Mouse (Mus musculus) liver, embryonic 16.5 days (tissue): ENCODE results near the gene Strn4. TPM values are rescaled to one million over a fixed set of nuclear protein-coding genes. Genes with fewer than 3 reads are reported as not detected.

Experiments
- ATAC-seq: fragments of 200-750 bp; cut with Nextera tagmentation; 2 replicates; pipeline ENCODE4 v1.8.0; 2017; ENCODE audit warnings: low read depth, mild to moderate bottlenecking, moderate number of reproducible peaks, moderate library complexity
- H3K27ac ChIP-seq: fragments of 300-500 bp; sonication (generic); 2 replicates; pipeline ENCODE4 v1.5.1; 2014; ENCODE audit warnings: mild to moderate bottlenecking, low read length
- H3K27me3 ChIP-seq: fragments of 300-500 bp; sonication (generic); 2 replicates; pipeline ENCODE4 v1.6.1; 2014; ENCODE audit warnings: low read depth, low read length, mixed read lengths; ENCODE audit not compliant: control insufficient read depth, insufficient read depth
- H3K36me3 ChIP-seq: fragments of 300-500 bp; sonication (generic); 2 replicates; pipeline ENCODE4 v1.6.1; 2014; ENCODE audit warnings: mild to moderate bottlenecking; ENCODE audit not compliant: control insufficient read depth, insufficient read depth
- H3K4me1 ChIP-seq: fragments of 300-500 bp; sonication (generic); 2 replicates; pipeline ENCODE4 v1.6.1; 2014; ENCODE audit warnings: low read depth, low read length, mixed read lengths; ENCODE audit not compliant: control insufficient read depth
- H3K4me2 ChIP-seq: fragments of 300-500 bp; sonication (generic); 2 replicates; pipeline ENCODE4 v1.6.1; 2014; ENCODE audit warnings: low read depth, low read length, mixed read lengths
- H3K4me3 ChIP-seq: fragments of 300-500 bp; sonication (generic); 2 replicates; pipeline ENCODE4 v1.5.1; 2014; ENCODE audit warnings: low read depth, mild to moderate bottlenecking, low read length
- H3K9ac ChIP-seq: fragments of 300-500 bp; sonication (generic); 2 replicates; pipeline ENCODE4 v1.6.1; 2014; ENCODE audit warnings: low read depth, low read length
- H3K9me3 ChIP-seq: fragments of 300-500 bp; sonication (generic); replicated peaks from 2 replicates; pipeline ENCODE4 v1.6.1; 2016; ENCODE audit warnings: low read length; ENCODE audit not compliant: control insufficient read depth
- WGBS: fragments of 180-500 bp; shearing (Covaris S2); extraction: QIAGEN DNeasy Blood & Tissue Kit; methylation state at CpG from one replicate; pipeline ENCODE4 v1.1.7; 2014; ENCODE audit not compliant: insufficient replicate concordance; 5-methylcytosine and 5-hydroxymethylcytosine counted together
- polyA plus RNA-seq: library from polyadenylated mRNA; unstranded; fragments of >200 nt; fragmentation: Nextera tagmentation; extraction: Ambion mirVana; gene quantifications from 2 replicates; pipeline ENCODE4 v1.2.1, GENCODE M21; 2015

Strn4 gene
- polyA plus RNA-seq: 27.4 and 29.8 TPM in 2 replicates

DNA sequence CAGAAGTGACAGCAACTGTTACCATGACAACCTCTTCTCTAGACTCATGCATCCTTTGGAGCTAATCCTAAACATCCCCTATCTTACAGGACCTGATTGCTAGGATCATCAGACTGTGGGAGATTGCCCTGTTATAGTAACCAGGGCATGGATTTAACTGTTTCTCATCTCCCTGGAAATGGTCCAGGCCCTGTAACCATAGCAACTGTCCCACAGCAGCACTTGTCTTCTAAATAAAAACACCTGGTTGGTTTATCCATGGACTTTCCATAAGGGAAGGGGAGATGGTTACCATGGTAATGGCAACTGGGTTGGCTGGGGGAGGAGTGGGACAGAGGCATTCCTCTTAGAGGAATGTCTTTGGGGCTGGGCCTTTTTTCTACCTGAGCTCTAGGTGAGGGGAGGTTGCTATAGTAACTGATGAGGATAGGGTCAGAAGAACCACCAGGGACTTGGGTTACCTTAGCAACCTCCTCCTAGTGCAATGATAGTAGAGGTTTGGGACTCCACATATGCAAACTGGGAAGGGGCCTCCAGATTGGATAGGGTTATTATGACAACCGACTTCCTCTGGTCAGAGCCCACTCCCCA lies at the start of gene Strn4:
TSS of gene Strn4 (plus strand) at position 539 of the 591 bp plus-strand sequence.
- Histone ChIP-seq H3K36me3 (no peaks in the 10 kb centered on the region), H3K4me1 (peaks cover 46% of the 10 kb centered on the region), H3K27me3 (peaks cover 20% of the 10 kb centered on the region), H3K9me3 (no peaks in the 10 kb centered on the region), H3K4me2 (peak within 1 kb of the TSS; percentile 99), H3K27ac (peak within 1 kb of the TSS; percentile 91), H3K9ac (peak within 1 kb of the TSS; percentile 97), H3K4me3 (peak within 1 kb of the TSS; percentile 90)
- 22% methylated on average over 1 of the region's 1 CpGs for WGBS
- no peak for ATAC-seq

DNA sequence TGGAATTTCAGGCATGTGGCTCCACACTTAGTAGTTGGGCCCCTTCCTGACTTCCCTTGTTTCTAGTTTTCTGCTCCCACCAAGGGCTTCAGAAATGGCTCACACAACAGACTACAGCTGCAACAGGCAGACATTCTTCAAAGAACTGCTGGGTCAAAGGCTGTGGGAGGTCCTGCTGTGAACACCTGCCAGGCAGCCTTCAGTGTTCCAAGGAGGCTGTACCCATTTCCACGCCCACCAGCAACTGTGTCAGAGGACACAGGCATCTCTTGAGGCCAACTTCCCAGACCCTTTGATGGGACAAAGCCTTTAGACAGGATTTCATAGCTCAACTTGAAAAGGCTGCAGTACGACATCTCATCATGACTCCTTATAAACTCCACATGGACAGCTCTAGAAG lies 49.2 kb upstream of the Strn4 start:
- Histone ChIP-seq H3K36me3 (no peaks in the 10 kb centered on the region), H3K4me3 (no peak overlapping the region), H3K27ac (no peak overlapping the region), H3K27me3 (no peaks in the 10 kb centered on the region), H3K9me3 (no peaks in the 10 kb centered on the region), H3K4me2 (no peak overlapping the region), H3K4me1 (no peaks in the 10 kb centered on the region), H3K9ac (no peak overlapping the region)
- 58% methylated on average over 2 of the region's 2 CpGs for WGBS
- ATAC-seq: no peak

DNA sequence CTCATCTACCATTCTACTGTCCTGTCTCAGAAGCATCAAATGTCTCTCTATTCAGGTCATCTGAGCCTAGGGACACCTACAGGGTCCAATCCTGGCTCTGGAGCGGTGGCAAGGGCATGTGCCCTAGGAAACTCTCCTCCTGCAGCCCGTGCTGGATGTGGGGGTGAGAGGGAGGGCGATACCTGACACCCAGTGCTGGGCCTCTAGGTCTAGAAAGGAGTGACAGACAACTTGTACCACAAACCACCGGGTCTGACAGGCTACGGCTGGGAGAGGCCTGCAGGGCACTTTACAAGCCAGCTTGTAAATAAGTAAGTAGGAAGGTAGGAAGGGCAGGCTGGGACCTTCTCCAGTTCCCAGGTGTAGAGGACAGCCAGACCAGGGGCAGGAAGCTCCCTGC lies 39.8 kb upstream of the Strn4 start:
- Histone ChIP-seq H3K27ac (no peak overlapping the region), H3K9me3 (no peaks in the 10 kb centered on the region; the same call in 1 of the 2 replicates), H3K27me3 (no peaks in the 10 kb centered on the region), H3K36me3 (no peaks in the 10 kb centered on the region), H3K4me3 (no peak overlapping the region), H3K4me2 (no peak overlapping the region), H3K4me1 (peaks cover 7% of the 10 kb centered on the region), H3K9ac (no peak overlapping the region)
- WGBS: 41% methylated on average over 5 of the region's 5 CpGs
- ATAC-seq: no peak

- Histone ChIP-seq H3K4me1 (peaks cover 22% of the 10 kb centered on the region), H3K9me3 (no peaks in the 10 kb centered on the region), H3K9ac (no peak overlapping the region), H3K27me3 (no peaks in the 10 kb centered on the region), H3K27ac (no peak overlapping the region), H3K36me3 (peaks cover 5% of the 10 kb centered on the region; the same call in 1 of the 2 replicates), H3K4me2 (no peak overlapping the region), H3K4me3 (no peak overlapping the region)
- no peak for ATAC-seq
- 64% methylated on average over 5 of the region's 5 CpGs for WGBS
Observed at GRCm38 (mm10) chr7:16780076-16780475, 35.6 kb upstream of the Strn4 start.

DNA sequence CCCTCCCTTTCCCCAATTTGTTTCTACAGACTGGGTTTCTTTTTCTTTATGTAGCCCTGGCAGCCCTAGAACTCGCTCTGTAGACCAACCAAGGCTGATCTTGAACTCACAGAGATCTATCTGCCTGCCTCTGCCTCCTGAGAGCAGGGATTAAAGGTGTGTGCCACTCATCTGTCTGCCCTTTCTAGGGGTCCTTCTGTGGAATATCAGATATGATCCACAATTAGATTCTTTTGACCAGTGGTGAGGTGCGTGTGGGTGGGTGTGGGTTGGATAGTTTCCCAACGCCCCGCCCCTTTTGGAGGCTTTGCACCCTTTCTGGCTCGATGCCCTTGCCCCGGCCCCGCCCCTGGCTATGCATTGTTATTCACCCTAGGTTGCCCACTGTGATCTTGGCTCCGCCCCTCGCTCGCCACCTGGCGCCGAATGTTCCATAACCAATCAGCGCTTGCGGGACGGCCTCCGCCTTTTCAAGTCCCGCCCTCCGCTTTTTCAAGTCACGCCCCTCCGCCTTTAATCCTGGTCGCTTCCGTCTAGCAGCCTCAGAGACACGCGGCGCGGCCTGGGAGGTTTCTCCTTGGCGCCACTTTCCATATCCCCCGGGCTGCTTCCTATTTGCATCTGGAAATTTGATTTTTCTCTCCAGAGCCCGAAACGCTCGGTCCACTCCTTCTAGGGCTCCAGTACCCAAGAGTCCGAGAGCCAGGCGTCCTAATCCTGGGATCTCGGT lies 34.7 kb upstream of the Strn4 start, which contains the start of gene Slc1a5:
TSS of gene Slc1a5 (plus strand) at position 516 of the 730 bp plus-strand sequence.
- Histone ChIP-seq H3K9me3 (no peaks in the 10 kb centered on the region), H3K36me3 (peaks cover 12% of the 10 kb centered on the region), H3K4me1 (peaks cover 31% of the 10 kb centered on the region), H3K27ac (peak within 1 kb of the TSS; percentile 99), H3K4me2 (peak within 1 kb of the TSS; percentile 84), H3K27me3 (no peaks in the 10 kb centered on the region), H3K4me3 (peak within 1 kb of the TSS; percentile 96), H3K9ac (peak within 1 kb of the TSS; percentile 98)
- 2% methylated on average over 34 of the region's 34 CpGs for WGBS
- peak; percentile 60 for ATAC-seq

GRCm38 (mm10) chr7:16781555-16781815 lies 34.2 kb upstream of the Strn4 start:
- Histone ChIP-seq H3K9me3 (no peaks in the 10 kb centered on the region), H3K27me3 (no peaks in the 10 kb centered on the region), H3K36me3 (peaks cover 17% of the 10 kb centered on the region), H3K4me3 (peak overlapping the region; percentile 96), H3K27ac (peak overlapping the region; percentile 99), H3K4me1 (peaks cover 35% of the 10 kb centered on the region), H3K4me2 (peak overlapping the region; percentile 84), H3K9ac (peak overlapping the region; percentile 98)
- no peak for ATAC-seq
- under 1% methylated on average over 10 of the region's 10 CpGs for WGBS

- H3K4me3 ChIP-seq: peak overlapping the region; percentile 96
- peak overlapping the region; percentile 98 for H3K9ac ChIP-seq
- no peaks in the 10 kb centered on the region for H3K27me3 ChIP-seq
- under 1% methylated on average over 60 of the region's 60 CpGs for WGBS
- H3K4me1 ChIP-seq: peaks cover 36% of the 10 kb centered on the region
- peaks cover 22% of the 10 kb centered on the region for H3K36me3 ChIP-seq
- H3K27ac ChIP-seq: peak overlapping the region; percentile 99
- ATAC-seq: no peak
- peak overlapping the region; percentile 84 for H3K4me2 ChIP-seq
- H3K9me3 ChIP-seq: no peaks in the 10 kb centered on the region
Observed at GRCm38 (mm10) chr7:16781816-16782554, 33.7 kb upstream of the Strn4 start.

DNA sequence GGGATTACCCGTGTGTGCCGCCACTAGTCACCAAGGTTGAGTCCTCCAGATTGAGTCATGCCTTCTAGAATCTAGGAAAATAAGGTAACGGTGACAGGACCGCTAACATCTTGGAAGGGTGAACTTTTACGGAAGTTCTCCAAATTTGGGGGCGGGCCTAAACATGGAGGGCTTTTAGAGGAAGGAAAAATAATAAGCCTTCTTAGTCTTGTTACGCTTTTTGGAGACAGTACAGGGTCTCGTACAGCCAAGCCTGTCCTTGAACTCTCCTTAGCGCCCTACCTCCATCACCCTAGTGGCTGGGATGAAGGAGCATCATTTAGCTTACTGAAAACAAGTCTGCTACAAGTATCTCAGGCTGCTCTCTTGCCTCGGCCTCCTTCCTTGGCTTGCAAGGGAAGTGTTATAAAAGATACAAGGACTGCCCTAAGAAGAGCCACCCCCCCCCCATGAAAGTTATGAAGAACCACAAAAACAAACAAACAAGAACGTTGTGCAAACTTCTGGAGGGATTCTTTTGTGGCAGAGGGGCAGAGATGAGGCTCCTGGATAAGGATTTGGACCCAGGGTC lies 33.0 kb upstream of the Strn4 start:
- 1% methylated on average over 11 of the region's 11 CpGs for WGBS
- Histone ChIP-seq H3K9me3 (no peaks in the 10 kb centered on the region), H3K4me1 (peaks cover 36% of the 10 kb centered on the region), H3K4me3 (peak overlapping the region; percentile 96), H3K27me3 (no peaks in the 10 kb centered on the region), H3K36me3 (peaks cover 27% of the 10 kb centered on the region), H3K27ac (peak overlapping the region; percentile 99), H3K4me2 (peak overlapping the region; percentile 84), H3K9ac (peak overlapping the region; percentile 98)
- no peak for ATAC-seq
